Comparison of ENCODE assay signal across 7 mouse cellular contexts in genomic region chr15:30740728-30741127, GRCm38 (mm10).
DNase-seq lines count a peak whose midpoint lies in the region; ATAC-seq and TF ChIP-seq lines count a peak whose summit lies in the region.

No protein-coding gene starts in this region.

- DNase-seq in MEL (ENCODE audit: low read depth, low spot score): peak; percentile 20
- peak; percentile 59 for DNase-seq in adrenal gland, postnatal 14 days
- DNase-seq in layer of hippocampus, postnatal 14 days (ENCODE audit: low spot score in 2 of 2): peak; percentile 68 to 91
- peak; percentile 32 to 70 for DNase-seq in lung, postnatal 4 days
- DNase-seq in right cerebral cortex, postnatal 36 days (ENCODE audit: low spot score in 2 of 2): peak; percentile 74 to 80

- WGBS in embryonic facial prominence, embryonic 12.5 days: 8% methylated on average over 6 of the region's 6 CpGs
- WGBS in hindbrain, embryonic 15.5 days: 6% methylated on average over 6 of the region's 6 CpGs

- no peak overlapping the region for H3K9ac ChIP-seq in MEL (ENCODE audit: control insufficient read depth, low read depth, low read length, poor library complexity, severe bottlenecking)
- H3K9ac ChIP-seq in embryonic facial prominence, embryonic 12.5 days: no peak overlapping the region
- H3K9ac ChIP-seq in hindbrain, embryonic 15.5 days: no peak overlapping the region

- no peaks in the 10 kb centered on the region for H3K4me1 ChIP-seq in MEL (ENCODE audit: control insufficient read depth in 1 of 2, insufficient read depth in 2 of 2, low read length in 2 of 2)
- no peaks in the 10 kb centered on the region for H3K4me1 ChIP-seq in embryonic facial prominence, embryonic 12.5 days
- H3K4me1 ChIP-seq in hindbrain, embryonic 15.5 days (replicated peaks): peaks cover 16% of the 10 kb centered on the region

- TF ChIP-seq CTCF in MEL (IDR thresholded peaks at IDR 0.05 in 2 of 3, conservative IDR thresholded peaks at IDR 0.05 in 1 of 3; ENCODE audit: control insufficient read depth in 1 of 3, insufficient read depth in 1 of 3, low read depth in 2 of 3, low read length in 3 of 3, poor library complexity in 1 of 3, severe bottlenecking in 1 of 3): peak; percentile 25 to 53 (median 51); a peak in 5 of 6 replicates

- ATAC-seq in embryonic facial prominence, embryonic 12.5 days (ENCODE audit: insufficient number of reproducible peaks, insufficient read depth, low FRiP score, low TSS enrichment): peak; percentile 69
- ATAC-seq in hindbrain, embryonic 15.5 days (ENCODE audit: low FRiP score, low read depth): peak; percentile 87

- no peak overlapping the region for H3K4me2 ChIP-seq in embryonic facial prominence, embryonic 12.5 days (replicated peaks)
- H3K4me2 ChIP-seq in hindbrain, embryonic 15.5 days: peak overlapping the region; percentile 15; the same call in 1 of the 2 replicates

- no peak for TF ChIP-seq EP300 in MEL (IDR thresholded peaks at IDR 0.05; ENCODE audit: low read depth in 1 of 2, low read length in 2 of 2)

- H3K36me3 ChIP-seq in MEL (ENCODE audit: control insufficient read depth in 1 of 2, insufficient read depth in 2 of 2, low read length in 2 of 2): no peaks in the 10 kb centered on the region
- H3K36me3 ChIP-seq in embryonic facial prominence, embryonic 12.5 days: no peaks in the 10 kb centered on the region
- no peaks in the 10 kb centered on the region for H3K36me3 ChIP-seq in hindbrain, embryonic 15.5 days

- no peaks in the 10 kb centered on the region for H3K79me2 ChIP-seq in MEL (ENCODE audit: control insufficient read depth, insufficient read depth, low read length, poor library complexity)

- H3K9me3 ChIP-seq in MEL (replicated peaks; ENCODE audit: insufficient read depth, low read length): no peaks in the 10 kb centered on the region
- H3K9me3 ChIP-seq in embryonic facial prominence, embryonic 12.5 days: no peaks in the 10 kb centered on the region
- H3K9me3 ChIP-seq in hindbrain, embryonic 15.5 days: no peaks in the 10 kb centered on the region

- no peak overlapping the region for H3K4me3 ChIP-seq in MEL (ENCODE audit: control insufficient read depth in 1 of 2, insufficient read depth in 1 of 2, low read depth in 2 of 2, low read length in 2 of 2)
- no peak overlapping the region for H3K4me3 ChIP-seq in embryonic facial prominence, embryonic 12.5 days
- no peak overlapping the region for H3K4me3 ChIP-seq in hindbrain, embryonic 15.5 days

- H3K27ac ChIP-seq in MEL (ENCODE audit: control insufficient read depth, low read depth, low read length): no peak overlapping the region
- no peak overlapping the region for H3K27ac ChIP-seq in embryonic facial prominence, embryonic 12.5 days
- H3K27ac ChIP-seq in hindbrain, embryonic 15.5 days (replicated peaks): peak overlapping the region; percentile 42; the same call in 1 of the 2 replicates

- H3K27me3 ChIP-seq in MEL (ENCODE audit: control insufficient read depth in 1 of 2, insufficient read depth in 2 of 2, low read length in 2 of 2): no peaks in the 10 kb centered on the region
- H3K27me3 ChIP-seq in embryonic facial prominence, embryonic 12.5 days: 0 out of 2 replicates have a peak, but pooled peaks cover 3% of the 10 kb centered on the region
- H3K27me3 ChIP-seq in hindbrain, embryonic 15.5 days: no peaks in the 10 kb centered on the region

- no peak for TF ChIP-seq POLR2A in MEL (IDR thresholded peaks at IDR 0.05; ENCODE audit: control insufficient read depth in 1 of 2, insufficient read depth in 1 of 2, low read depth in 1 of 2, low read length in 2 of 2, poor library complexity in 1 of 2)

- TF ChIP-seq RAD21 in MEL (IDR thresholded peaks at IDR 0.05; ENCODE audit: low read depth, low read length): peak; percentile 42

TF ChIP-seq in MEL, 35 proteins besides CTCF, POLR2A, EP300 and RAD21:
- no peak for TF ChIP-seq TBP (IDR thresholded peaks at IDR 0.05; ENCODE audit: low read depth, low read length)
- peak; percentile 44 for TF ChIP-seq SMC3 (IDR thresholded peaks at IDR 0.05; ENCODE audit: low read depth, low read length)

Comparison
In these comparisons a context has a peak if more than half of its experiments do, and no peak if none do; other contexts are left out.
1. DNase-seq: peak in every context shown above with its lines; median percentile 80 in layer of hippocampus, postnatal 14 days; 77 in right cerebral cortex, postnatal 36 days; 59 in adrenal gland, postnatal 14 days; 51 in lung, postnatal 4 days; 20 in MEL.